Mouse (Mus musculus) kidney, embryonic 16.5 days (tissue): ENCODE data around the gene Vps16. TPM values are rescaled to one million over a fixed set of nuclear protein-coding genes. Genes with fewer than 3 reads are reported as not detected.
A peak's percentile ranks its signal among the peaks of the same experiment; 100 is the strongest.

Source experiments
- ATAC-seq: fragments of 200-750 bp; cut with Nextera tagmentation; 2 replicates; pipeline ENCODE4 v1.8.0; 2017; ENCODE audit warnings: moderate TSS enrichment; ENCODE audit not compliant: low FRiP score, low TSS enrichment
- H3K27ac ChIP-seq: fragments of 300-500 bp; sonication (generic); 2 replicates; pipeline ENCODE4 v1.5.1; 2014; ENCODE audit warnings: low read length
- H3K27me3 ChIP-seq: fragments of 300-500 bp; sonication (generic); 2 replicates; pipeline ENCODE4 v1.6.1; 2014; ENCODE audit warnings: low read length, control low read depth, mixed read lengths; ENCODE audit not compliant: insufficient read depth
- H3K36me3 ChIP-seq: fragments of 300-500 bp; sonication (generic); 2 replicates; pipeline ENCODE4 v1.6.1; 2014; ENCODE audit warnings: low read length, control low read depth, mixed read lengths; ENCODE audit not compliant: insufficient read depth
- H3K4me1 ChIP-seq: fragments of 300-500 bp; sonication (generic); 2 replicates; pipeline ENCODE4 v1.6.1; 2014; ENCODE audit warnings: low read length, control low read depth, mixed read lengths; ENCODE audit not compliant: insufficient read depth
- H3K4me2 ChIP-seq: fragments of 300-500 bp; sonication (generic); replicated peaks from 2 replicates; pipeline ENCODE4 v1.6.1; 2014; ENCODE audit warnings: low read depth, low read length
- H3K4me3 ChIP-seq: fragments of 300-500 bp; sonication (generic); 2 replicates; pipeline ENCODE4 v1.5.1; 2014; ENCODE audit warnings: mild to moderate bottlenecking, low read length
- H3K9ac ChIP-seq: fragments of 300-500 bp; sonication (generic); replicated peaks from 2 replicates; pipeline ENCODE4 v1.6.1; 2014; ENCODE audit warnings: low read length
- H3K9me3 ChIP-seq: fragments of 300-500 bp; sonication (generic); 2 replicates; pipeline ENCODE4 v1.6.1; 2016; ENCODE audit warnings: low read length, control low read depth
- WGBS: fragments of 180-500 bp; shearing (Covaris S2); extraction: QIAGEN DNeasy Blood & Tissue Kit; methylation state at CpG from one replicate; pipeline ENCODE4 v1.1.7; 2014; 5-methylcytosine and 5-hydroxymethylcytosine counted together
- polyA plus RNA-seq: library from polyadenylated mRNA; unstranded; fragments of >200 nt; fragmentation: Nextera tagmentation; extraction: Ambion mirVana; gene quantifications from 2 replicates; pipeline ENCODE4 v1.2.1, GENCODE M21; 2015

Vps16 gene
- polyA plus RNA-seq, 1 experiment from 2014 or later = 109 TPM

GRCm38 (mm10) chr2:130472908-130473510, 48.9 kb downstream of the Vps16 start:
- Histone ChIP-seq H3K4me1 (no peaks in the 10 kb centered on the region), H3K9me3 (no peaks in the 10 kb centered on the region), H3K9ac (no peak overlapping the region), H3K4me2 (no peak overlapping the region), H3K27me3 (no peaks in the 10 kb centered on the region), H3K27ac (no peak overlapping the region), H3K4me3 (no peak overlapping the region), H3K36me3 (0 out of 2 replicates have a peak, but pooled peaks cover 5% of the 10 kb centered on the region)
- no peak for ATAC-seq
- WGBS = 72% methylated on average over 8 of the region's 8 CpGs

DNA sequence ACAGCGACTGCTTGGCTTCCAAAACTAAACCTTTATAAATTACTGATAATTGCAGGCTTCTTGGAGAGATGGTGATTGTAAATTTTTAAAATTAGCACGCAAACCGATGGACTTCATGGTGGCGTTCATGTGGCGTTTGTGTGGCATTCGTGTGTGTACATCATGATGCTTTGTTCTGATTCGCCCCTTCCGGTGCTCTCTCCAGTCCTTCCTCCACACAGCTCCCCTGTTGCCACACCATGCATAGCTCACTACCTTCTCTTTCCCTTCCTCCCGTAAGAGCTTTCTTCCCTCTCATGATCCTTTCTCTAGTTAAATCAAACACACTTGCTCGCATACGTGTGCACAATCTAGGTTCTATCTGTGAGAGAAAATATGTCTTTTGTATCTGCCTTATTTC, 51.6 kb downstream of the Vps16 start:
- WGBS = 89% methylated on average over 11 of the region's 11 CpGs

DNA sequence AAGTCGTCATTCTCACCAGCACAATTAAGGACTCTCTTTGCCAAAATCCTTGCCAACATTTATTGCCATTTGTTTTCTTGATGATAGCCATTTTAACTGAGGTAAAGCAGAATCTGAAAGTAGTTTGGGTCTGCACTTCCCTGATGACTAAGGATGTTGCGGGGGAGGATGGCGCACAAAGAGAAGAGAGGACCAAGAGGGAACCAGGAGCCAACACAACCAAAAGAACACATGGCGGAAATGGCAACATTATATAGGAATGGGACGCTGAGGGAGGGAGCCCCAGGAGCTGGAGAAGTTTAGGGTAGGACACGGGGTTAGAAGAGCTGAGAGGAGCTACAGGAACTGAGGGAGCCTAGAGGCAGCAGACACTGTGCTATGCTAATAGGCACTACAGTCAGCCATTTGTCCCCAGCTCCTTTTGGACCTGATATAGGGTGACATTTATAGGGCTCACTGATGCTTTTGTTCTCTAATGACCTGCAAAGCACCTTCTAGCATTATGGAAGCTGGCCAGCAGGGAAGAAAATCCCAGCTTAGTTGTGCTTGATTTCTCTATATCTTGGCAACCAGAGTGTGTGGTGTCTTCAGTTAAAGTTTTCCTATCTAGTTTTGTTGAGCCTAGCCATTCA, 52.6 kb downstream of the Vps16 start:
- Histone ChIP-seq H3K4me3 (no peak overlapping the region), H3K9me3 (peaks cover 14% of the 10 kb centered on the region), H3K27ac (no peak overlapping the region), H3K36me3 (0 out of 2 replicates have a peak, but pooled peaks cover 5% of the 10 kb centered on the region), H3K27me3 (no peaks in the 10 kb centered on the region), H3K9ac (no peak overlapping the region), H3K4me1 (no peaks in the 10 kb centered on the region), H3K4me2 (no peak overlapping the region)
- WGBS = 60% methylated on average over 6 of the region's 6 CpGs
- no peak for ATAC-seq

More for the DNA sequence above, 51.6 kb downstream of the Vps16 start:
- H3K27ac ChIP-seq = no peak overlapping the region
- H3K4me2 ChIP-seq = no peak overlapping the region
- H3K36me3 ChIP-seq = 0 out of 2 replicates have a peak, but pooled peaks cover 5% of the 10 kb centered on the region
- H3K9ac ChIP-seq = no peak overlapping the region
- no peaks in the 10 kb centered on the region for H3K27me3 ChIP-seq
- H3K4me3 ChIP-seq = no peak overlapping the region
- no peak for ATAC-seq
- peaks cover 14% of the 10 kb centered on the region for H3K9me3 ChIP-seq
- H3K4me1 ChIP-seq = no peaks in the 10 kb centered on the region

DNA sequence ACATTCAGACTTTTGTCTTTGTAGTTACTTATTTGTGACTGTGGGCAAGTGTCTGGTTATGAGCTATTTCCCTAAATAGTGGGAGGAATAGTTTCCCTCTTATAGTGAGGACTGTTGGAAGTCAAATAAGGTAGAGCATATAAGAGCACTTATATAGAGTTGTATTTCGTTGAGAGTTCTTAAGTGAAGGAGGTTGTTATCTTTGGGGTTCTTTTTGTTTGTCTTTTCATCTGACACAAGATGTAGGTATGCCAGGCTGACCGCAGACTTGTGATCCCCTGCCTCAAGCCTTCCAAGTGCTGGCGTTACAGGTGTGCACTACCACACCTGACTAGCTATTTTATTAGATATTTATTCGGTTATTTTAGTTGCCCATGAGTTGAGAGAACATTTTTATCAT, 58.0 kb downstream of the Vps16 start:
- H3K9ac ChIP-seq = no peak overlapping the region
- H3K36me3 ChIP-seq = 0 out of 2 replicates have a peak, but pooled peaks cover 5% of the 10 kb centered on the region
- no peak overlapping the region for H3K4me2 ChIP-seq
- H3K4me1 ChIP-seq = no peaks in the 10 kb centered on the region
- WGBS = 75% methylated on average over 4 of the region's 4 CpGs
- H3K9me3 ChIP-seq = peaks cover 14% of the 10 kb centered on the region
- no peak for ATAC-seq
- no peak overlapping the region for H3K4me3 ChIP-seq
- no peaks in the 10 kb centered on the region for H3K27me3 ChIP-seq
- no peak overlapping the region for H3K27ac ChIP-seq

GRCm38 (mm10) chr2:130482700-130483099, 58.6 kb downstream of the Vps16 start:
- Histone ChIP-seq H3K9ac (no peak overlapping the region), H3K9me3 (peaks cover 14% of the 10 kb centered on the region), H3K4me3 (no peak overlapping the region), H3K27me3 (no peaks in the 10 kb centered on the region), H3K27ac (no peak overlapping the region), H3K4me1 (no peaks in the 10 kb centered on the region), H3K36me3 (0 out of 2 replicates have a peak, but pooled peaks cover 2% of the 10 kb centered on the region), H3K4me2 (no peak overlapping the region)
- WGBS = 82% methylated on average over 3 of the region's 3 CpGs
- 0 out of 2 replicates have a peak, but pooled peaks have one; percentile 61 for ATAC-seq

DNA sequence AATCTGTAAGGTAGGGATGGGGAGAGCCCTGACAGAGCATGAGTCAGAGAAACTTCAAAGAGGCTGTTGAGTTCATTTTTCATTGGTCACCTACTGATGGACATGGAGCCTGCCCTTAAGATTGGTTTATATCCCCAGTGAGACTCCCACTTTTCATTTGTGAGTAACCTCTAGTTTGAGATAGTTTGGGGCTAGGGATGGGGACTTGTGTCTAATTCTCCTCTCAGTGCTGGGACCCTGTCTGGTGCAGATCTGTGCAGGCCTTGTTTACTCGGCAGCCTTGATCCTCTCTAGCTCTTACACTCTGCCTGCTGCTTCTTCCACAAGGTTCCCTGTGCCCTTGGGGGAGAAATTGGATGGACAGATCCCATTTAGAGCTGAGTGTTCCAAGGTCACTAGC, 60.1 kb downstream of the Vps16 start:
- Histone ChIP-seq H3K4me1 (no peaks in the 10 kb centered on the region), H3K9ac (no peak overlapping the region), H3K36me3 (no peaks in the 10 kb centered on the region), H3K27ac (no peak overlapping the region), H3K4me3 (no peak overlapping the region), H3K4me2 (no peak overlapping the region), H3K9me3 (peaks cover 7% of the 10 kb centered on the region; the same call in 1 of the 2 replicates), H3K27me3 (no peaks in the 10 kb centered on the region)
- 79% methylated on average over 1 of the region's 1 CpGs for WGBS
- no peak for ATAC-seq

GRCm38 (mm10) chr2:130488002-130488401, 63.9 kb downstream of the Vps16 start:
- WGBS = 89% methylated on average over 2 of the region's 2 CpGs
- H3K4me2 ChIP-seq = no peak overlapping the region
- ATAC-seq = no peak
- peaks cover 6% of the 10 kb centered on the region; the same call in 1 of the 2 replicates for H3K4me1 ChIP-seq
- no peaks in the 10 kb centered on the region for H3K9me3 ChIP-seq
- no peak overlapping the region for H3K27ac ChIP-seq
- H3K4me3 ChIP-seq = no peak overlapping the region
- no peaks in the 10 kb centered on the region for H3K27me3 ChIP-seq
- no peaks in the 10 kb centered on the region for H3K36me3 ChIP-seq
- H3K9ac ChIP-seq = no peak overlapping the region

DNA sequence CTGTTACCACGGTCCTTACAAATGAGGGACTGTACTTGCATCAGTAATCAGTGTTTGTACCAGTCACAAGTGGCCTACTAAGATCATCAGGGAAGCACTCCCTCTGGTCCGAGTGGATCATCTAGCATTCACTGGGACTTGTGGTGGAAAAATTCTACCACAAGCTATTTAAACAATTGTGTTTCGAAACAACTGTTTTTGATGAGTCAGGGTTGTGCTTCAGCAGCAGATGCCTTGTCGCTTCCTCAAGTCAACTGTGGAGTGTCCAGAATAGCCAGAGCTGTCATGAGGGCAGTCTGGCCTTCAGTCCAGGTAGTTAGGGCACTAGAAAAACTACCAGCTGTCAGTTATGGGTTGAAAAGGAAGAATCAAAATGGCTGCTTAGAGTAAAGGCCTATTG, 64.5 kb downstream of the Vps16 start:
- H3K4me1 ChIP-seq = peaks cover 6% of the 10 kb centered on the region; the same call in 1 of the 2 replicates
- H3K4me2 ChIP-seq = no peak overlapping the region
- no peak overlapping the region for H3K9ac ChIP-seq
- no peak overlapping the region for H3K4me3 ChIP-seq
- 91% methylated on average over 4 of the region's 4 CpGs for WGBS
- ATAC-seq = no peak
- H3K27ac ChIP-seq = no peak overlapping the region
- H3K27me3 ChIP-seq = no peaks in the 10 kb centered on the region
- no peaks in the 10 kb centered on the region for H3K36me3 ChIP-seq
- H3K9me3 ChIP-seq = no peaks in the 10 kb centered on the region

DNA sequence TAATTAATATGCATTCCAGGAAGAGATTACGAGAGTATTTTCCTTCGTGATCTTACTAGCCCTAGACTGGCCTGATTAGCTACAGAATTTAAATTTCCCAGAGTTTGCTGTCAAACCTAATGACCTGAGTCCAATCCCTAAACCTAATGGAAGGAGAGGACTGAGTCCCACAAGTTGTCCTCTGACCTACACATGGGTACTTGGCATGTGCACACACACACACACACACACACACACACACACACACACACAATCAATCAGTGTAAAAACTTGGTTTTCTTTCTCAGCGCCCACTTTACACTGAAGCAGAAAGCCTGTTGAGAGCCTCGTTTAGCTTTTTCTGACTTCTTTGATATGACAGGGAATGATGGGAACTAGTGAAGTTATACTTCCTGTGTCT, 67.0 kb downstream of the Vps16 start:
- Histone ChIP-seq H3K27ac (no peak overlapping the region), H3K9me3 (no peaks in the 10 kb centered on the region), H3K27me3 (no peaks in the 10 kb centered on the region), H3K9ac (no peak overlapping the region), H3K4me1 (peaks cover 6% of the 10 kb centered on the region; the same call in 1 of the 2 replicates), H3K4me3 (no peak overlapping the region), H3K4me2 (no peak overlapping the region), H3K36me3 (no peaks in the 10 kb centered on the region)
- ATAC-seq = no peak
- WGBS = 57% methylated on average over 4 of the region's 4 CpGs

GRCm38 (mm10) chr2:130491587-130491986, 67.4 kb downstream of the Vps16 start:
- Histone ChIP-seq H3K36me3 (no peaks in the 10 kb centered on the region), H3K9ac (no peak overlapping the region), H3K27ac (no peak overlapping the region), H3K4me3 (no peak overlapping the region), H3K4me2 (no peak overlapping the region), H3K4me1 (peaks cover 6% of the 10 kb centered on the region; the same call in 1 of the 2 replicates), H3K27me3 (no peaks in the 10 kb centered on the region), H3K9me3 (no peaks in the 10 kb centered on the region)
- WGBS = 26% methylated on average over 7 of the region's 7 CpGs
- no peak for ATAC-seq
